Mouse (Mus musculus): Measurements from ENCODE around the gene Sept9.

The Sept9 gene

DNA sequence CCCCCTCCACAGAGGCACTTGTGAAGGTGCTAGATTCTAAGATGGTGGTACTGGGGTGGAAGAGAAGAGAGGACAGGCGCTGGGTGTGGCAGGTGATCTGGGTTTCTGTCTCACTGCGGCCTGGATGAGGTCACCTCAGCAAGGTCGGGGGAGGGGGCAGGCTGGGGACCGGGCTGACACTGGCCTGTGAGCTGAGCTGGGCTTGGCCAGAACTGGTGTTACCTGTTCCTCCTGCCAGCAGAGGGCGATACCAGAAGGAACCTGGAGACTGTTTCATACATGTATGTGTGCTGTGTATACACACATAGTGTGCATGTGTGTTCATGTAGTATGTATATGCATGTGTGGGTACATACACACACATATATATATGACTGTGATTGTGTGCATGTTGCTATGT, 23.2 kb upstream of the Sept9 start:
- DNase-seq (ENCODE audit: low spot score): no peak

DNA sequence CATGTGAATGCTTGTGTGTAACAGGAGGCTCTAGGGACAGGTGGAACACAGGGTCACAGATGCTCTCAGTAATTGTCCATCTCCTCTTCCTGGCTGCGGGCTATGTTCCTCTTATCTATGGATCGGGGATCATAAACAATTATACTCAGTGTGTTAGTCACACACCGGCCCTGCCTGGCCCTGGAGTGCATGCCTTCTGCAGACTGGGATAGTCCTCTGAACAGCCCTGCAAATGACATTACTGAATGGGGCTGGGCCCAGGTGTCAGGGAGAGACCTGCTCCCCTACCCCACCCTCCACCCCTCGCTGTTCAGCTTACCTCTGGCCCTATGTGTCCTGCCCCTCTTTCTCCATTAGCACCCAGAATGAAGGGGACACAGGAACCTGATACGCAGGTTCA, 22.6 kb upstream of the Sept9 start:
- no peak for DNase-seq (ENCODE audit: low spot score)

DNA sequence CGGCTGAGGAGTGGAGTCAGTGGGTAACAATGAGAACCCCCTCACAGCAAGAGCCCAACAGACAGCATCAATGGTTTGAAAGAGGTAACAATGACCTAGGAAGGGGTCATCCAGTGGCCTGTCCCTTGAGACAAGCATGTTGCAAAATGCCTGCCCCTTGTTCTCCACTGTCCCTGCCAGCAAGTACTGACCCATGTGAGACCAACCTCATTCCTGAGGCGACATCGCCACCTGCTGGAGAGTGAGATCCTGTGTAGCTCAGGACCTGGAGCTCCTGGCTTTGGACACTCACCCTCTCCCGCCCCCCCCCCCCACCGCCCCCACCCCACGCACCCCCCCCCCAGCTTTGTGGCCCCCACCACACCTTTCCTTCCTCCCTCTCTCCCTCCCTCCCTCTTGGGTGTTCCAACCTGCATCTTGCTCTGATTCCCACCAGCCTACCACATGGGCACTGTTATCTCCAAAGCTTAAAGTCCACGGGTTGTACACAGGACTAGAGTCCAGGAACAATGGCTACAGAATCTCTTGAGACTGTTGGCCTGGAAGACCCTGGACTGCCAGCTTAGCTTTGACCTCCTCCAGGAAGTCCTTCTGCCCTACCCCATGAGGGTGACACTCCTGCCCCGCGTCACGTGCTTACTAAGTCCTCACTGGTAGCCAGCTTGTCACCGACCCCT, 22.0 kb upstream of the Sept9 start:
- DNase-seq (ENCODE audit: low spot score): peak; percentile 87

DNA sequence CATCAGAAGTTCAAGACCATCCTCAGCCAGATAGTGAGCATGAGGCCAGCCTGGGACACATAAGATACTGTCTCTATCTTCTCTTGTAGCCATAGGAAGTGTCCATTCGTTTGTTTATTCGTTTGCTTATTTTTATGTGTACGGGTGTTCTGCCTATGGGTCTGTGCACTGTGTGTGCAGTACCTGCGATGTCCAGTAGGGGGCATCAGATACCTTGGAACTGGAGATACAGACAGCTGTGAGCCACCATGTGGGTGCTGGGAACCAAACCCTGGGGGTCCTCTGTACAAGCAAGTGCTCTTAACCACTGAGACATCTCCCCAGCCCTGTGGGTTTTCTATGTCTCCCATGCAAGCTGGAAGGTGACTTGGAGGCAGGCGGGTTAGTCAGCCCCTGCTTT, 19.6 kb upstream of the Sept9 start:
- DNase-seq (ENCODE audit: low spot score): no peak

DNA sequence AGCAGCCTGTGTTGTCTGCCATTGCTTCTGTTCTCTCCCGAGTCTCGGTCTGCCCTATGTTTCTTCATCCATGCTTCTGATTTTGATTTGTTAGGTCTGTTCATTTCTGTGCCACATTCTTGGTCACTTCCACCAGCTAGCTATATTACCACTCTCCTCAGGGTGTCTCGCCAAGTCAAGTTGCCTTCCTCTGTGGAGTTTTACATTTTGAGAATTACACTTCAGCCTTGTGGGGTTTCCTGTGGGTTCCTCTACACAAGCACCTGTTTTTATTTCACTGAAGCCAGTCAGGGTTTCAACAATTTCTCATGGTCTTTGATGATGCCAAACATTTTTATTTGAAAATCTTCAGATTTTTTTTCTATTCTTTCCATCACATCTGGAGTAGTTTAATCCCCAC, 16.7 kb upstream of the Sept9 start:
- no peak for DNase-seq (ENCODE audit: low spot score)

DNA sequence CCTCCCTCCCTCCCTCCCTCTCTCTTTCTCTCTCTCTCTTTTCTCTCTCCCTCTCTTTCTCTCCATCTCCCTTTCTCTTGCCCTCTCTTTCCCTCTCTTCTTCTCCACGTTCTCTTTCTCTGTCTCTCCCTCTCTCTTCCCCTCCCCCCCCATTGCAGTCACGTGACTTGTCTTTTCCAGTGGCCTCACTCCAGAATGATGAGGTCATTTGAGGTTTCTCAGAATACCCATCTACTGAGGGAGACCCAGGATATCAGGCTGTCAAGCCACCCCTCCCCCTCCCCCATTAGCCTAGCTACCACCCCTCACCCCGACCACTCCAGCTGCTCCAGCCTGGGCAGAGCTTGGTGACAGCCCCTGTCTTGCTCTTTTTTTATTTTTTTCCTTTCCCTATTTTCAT, 16.2 kb upstream of the Sept9 start:
- no peak for DNase-seq (ENCODE audit: low spot score)

DNA sequence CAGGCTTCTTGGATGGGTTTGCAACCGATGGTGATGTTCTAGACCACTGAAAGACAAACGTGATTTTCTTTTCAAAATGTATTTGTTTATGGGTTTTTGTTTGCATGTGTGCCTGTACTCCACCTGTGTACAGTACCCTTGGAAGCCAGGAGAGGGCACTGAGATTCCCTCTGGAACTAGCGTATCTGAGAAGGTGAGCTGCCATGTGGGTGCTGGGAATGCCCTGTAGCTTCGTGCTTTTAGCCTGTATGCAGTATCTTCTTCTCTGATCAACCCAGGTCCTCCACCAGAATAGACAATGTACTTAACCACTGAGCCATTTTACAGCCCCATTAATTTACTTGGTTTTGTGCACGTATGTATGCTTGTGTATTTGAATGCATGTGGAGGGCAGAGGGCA, 15.6 kb upstream of the Sept9 start:
- DNase-seq (ENCODE audit: low spot score): no peak

DNA sequence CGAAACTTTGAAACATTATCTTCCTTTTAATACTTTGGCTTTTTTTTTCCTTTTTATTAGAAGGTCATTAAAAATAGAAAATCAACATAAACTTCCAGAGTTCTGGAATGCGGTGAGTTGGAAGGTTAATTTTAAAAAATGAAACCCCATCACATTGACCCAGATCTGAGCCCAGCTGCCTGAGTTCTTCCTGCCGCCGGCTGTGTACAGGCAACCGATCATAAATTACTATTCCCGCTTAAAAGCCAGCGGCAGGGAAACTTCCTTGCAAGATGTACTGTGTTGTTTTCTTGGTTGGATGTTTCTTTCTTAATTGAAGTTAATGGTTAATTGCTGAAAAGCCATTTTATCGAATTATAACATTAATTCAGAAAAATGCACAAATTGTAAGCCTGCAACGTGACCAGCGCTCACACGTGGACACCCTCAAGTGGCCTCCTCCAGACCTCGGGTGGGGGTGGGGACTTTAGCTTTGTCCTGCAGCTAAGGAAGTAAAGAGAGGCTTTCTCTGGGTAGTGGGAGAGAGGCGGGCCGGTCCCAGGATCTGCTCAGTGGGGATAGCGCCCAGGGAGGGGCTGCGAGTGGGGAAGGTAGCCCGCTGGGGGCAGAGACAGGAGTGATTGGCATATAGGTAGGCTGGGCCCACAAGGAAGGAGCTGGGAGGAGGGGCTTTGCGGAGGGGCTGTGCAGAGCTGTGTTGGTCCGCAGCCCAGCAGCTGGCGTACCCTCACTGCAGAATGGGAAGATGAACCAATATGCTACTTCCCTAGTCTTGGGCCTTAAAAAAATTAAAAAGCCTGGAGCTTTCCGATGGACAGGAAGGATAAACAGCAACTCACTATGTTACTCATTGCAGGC, 14.2 kb upstream of the Sept9 start:
- DNase-seq (ENCODE audit: low spot score): no peak

DNA sequence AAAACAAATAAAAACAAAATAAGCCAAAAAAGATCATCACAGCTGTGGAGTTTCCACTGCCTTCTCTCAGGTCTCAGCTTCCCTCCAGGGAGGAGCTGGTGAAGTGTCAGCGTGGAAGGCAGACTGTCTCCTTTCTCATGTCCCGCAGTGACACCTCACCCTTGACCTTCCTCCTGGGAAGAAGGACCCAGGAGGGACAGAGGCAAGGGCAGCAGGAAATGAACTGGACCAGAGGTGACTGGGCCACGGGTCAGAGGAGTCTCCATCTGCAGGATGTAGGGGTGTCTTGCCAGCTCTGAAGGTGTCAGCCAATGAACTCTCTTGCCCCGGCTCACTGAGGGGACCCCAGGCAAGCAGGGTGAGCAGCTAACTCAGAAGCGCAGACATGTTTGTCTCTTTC, 7.9 kb upstream of the Sept9 start:
- DNase-seq (ENCODE audit: low spot score): no peak

DNA sequence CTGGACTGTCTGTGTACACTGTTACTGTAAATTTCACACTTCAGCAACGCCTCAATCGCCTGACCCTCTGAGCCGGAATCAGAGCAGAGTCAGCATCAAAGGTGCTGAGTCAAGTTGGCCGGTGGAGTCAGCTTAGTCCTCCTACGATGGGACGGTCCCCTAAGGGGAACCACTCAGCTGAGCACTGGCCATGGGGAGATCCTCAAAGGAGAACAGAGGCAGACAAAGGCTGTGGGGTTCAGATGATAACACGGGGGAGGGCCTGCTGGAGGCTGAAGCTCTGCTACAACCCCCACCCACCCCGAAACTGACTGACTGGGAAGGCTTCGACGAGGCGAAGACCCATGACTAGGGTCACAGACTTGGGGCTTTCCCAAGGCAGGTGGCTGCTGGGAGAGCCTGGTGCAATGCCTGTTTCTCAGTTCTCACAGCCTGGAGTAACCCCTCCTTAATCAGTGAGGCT, 5.0 kb upstream of the Sept9 start:
- DNase-seq (ENCODE audit: low spot score): no peak

DNA sequence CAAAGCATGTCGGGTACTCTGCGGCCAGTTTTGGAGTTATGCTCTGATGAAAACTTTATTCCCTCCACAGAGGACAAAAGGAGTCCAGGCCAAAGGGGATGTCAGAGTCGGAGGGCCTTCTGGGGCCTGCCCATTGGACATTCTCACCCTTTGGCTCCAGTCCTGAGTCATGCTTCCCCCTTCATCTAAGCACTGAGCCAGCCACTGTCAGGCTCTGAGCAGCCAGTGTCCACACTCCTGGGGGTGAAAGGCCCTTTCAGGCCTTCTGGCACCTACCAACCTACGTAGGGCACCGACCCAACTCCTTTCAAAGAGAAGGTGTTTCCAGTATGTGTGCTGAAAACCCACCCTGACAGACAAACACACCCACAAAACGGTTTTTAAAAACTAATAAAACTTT, 3.8 kb upstream of the Sept9 start:
- no peak for DNase-seq (ENCODE audit: low spot score)

DNA sequence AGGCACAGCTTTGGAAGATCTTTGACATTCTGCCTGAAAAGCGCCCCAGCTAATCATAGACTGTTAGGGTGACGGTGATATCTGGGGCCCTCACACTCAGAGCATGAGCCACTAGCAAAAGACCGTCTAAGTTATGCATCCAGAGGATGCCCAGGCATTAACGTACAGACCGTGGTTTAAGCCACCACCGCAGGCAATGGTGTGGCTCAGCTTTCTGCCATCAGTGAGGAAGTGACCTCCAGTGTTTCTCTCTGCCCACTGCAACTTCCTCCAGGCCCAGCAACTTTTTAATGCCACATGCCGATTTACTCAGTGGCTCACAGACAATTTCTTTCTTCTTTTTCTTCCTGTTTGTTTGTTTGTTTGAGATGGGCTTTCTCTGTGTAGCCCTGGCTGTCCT, 2.8 kb upstream of the Sept9 start:
- DNase-seq (ENCODE audit: low spot score): no peak

DNA sequence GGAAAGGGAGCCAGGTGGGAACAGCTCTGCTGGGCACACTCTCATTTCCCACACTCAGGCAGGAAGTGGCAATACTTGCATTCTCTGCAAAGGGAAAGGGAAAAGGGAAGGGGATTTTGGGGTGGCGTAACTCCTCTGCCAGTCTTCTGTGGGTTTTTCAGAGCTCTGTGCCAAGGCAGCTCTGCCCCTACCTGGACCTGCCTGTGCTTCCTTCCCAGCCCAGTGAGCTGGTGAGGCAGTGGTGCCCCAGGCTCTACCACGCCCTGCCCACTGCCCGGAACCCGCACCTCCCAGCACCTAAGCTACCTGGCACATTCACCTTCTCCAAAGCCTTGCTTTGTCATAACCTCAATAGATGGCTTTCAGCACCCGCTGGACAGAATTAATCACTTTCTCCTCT, 1.3 kb upstream of the Sept9 start:
- no peak for DNase-seq (ENCODE audit: low spot score)

DNA sequence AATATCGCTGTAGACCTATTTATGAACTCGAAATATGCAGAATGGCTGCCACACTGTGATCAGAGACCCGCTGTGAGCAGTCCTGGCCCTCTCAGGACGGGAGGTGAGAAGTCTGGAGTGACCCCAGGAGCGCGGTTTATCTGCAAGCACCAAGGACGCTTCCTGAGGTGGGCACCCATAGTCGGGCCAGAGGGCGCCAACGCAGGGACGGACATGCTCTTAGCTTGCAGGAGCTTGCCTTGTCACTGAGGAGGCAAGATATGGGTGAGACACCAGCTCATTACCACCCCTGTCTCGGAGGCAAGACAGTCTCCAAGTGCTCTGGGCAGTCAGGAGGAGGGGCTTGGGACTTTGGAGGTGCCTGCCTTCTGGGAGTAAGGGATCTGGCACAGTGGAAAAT, 2.4 kb downstream of the Sept9 start:
- DNase-seq (ENCODE audit: low spot score): no peak

DNA sequence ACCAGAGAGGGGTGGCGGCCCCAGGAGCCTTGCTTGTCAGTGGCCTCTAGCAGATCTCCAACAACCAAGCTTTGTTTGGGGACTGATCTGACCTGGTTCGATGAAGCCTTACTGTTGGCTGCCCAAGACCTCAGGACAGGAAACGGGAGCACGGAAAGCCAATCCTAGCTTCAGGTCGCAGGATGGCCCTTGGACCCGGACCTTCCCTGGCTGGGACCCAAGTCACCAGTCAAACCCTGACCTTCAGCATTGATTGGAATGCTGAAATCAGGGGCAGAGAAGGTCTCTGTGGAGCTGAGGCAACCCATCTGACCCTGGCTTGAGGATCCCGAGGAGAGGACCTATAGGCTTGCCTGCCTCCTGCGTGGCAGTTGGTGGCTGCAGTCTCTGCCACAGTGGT, 5.1 kb downstream of the Sept9 start:
- DNase-seq (ENCODE audit: low spot score): peak; percentile 83

DNA sequence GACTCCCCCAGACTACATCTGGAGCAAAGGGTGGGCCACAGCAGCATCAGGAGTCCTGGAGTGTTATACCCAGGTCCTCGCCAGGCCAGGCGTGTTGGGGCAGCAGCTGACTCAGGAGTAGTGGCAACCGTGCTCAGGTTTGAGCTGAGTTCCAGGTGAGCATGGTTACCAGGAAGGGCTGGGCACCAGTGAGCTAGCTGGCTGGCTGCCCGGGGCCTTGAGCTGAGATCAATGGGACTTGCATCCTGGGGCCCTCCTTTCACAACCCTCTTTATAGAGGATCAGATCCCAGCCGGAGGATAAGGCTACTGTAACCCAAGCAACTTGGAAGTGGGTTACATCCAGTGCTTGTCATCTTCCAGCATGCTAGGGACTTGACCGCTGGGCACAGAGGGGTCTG, 5.6 kb downstream of the Sept9 start:
- no peak for DNase-seq (ENCODE audit: low spot score)

DNA sequence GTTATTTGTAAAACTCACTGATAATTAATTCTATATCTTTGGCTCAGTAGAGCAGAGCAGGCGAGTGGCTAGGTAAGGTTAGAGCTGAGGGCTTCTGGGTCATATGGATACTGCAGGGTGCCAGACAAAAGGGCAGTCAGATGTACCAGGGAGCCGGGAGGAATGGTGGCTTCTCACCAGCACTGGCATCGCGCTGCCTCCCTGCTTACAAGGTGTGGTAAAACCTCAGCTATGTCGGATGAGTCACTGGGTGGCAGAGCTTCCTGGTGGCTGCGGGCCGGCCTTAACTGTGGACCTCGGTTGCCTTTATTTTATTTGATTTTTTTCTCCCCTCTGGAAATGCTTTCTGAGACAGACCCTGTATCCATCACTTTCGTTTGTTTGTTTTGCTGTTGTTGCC, 6.0 kb downstream of the Sept9 start:
- no peak for DNase-seq (ENCODE audit: low spot score)

DNA sequence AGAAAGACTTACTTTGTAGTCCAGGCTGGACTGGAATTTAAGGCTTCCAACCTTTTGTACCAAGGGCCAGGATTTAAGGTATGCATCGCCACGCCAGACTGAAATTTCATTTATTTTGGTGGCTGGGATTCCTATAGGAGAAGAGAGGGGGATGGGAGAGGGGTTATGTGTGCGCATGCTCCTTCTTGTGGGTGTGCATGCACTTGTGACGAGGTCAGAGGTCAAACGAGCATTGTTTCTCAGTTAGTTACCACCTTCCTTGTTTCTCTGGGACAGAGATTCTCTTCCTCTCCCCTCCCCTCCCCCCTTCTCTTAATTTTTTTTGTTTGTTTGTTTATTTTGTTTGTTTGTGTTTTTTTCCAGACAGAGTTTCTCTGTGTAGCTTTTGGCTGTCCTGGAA, 8.0 kb downstream of the Sept9 start:
- peak; percentile 64 for DNase-seq (ENCODE audit: low spot score)

DNA sequence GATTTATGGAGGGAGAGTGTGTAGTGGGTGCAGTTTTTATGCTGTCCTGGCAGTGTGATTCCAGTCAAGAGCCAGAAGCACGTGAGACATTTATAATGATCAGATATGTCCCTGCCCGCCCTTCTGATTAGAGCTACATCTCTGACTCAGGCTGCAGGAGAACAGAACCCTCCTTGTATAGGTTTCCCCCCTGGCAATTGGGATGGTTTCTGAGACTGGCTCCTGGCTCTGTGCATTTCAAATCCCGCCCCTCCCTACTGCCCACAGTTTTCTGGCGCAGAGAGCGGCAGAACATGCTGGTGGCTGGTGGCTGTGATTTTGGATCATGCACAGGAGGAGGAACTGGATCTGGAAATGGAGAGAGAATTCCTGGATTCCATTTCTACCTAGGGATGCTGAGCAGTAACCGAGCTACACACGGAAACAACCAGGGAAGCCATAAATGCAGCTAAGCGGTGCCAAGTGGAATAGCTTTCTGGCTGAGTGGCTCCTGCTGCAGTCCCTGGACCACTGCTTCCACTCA, 8.8 kb downstream of the Sept9 start:
- DNase-seq (ENCODE audit: low spot score): no peak

DNA sequence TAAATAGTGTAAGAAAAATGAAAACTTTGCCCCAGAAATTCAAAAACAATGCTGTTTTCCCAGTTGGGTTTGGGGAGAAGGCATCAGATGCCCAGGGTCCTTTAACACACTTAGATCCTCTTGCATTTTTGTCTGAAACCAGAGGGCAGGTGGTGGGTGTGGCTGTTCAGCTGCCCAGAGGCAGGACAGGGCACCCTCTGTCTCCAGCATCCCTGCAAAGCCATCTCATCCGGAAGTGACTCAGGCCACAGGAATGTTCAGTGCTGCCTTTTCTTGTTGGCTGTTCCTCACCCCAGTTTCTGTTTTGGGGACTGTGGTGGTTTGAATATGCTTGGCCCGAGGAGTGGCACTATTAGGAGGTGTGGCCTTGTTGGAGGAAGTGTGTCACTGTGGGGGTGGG, 17.3 kb downstream of the Sept9 start:
- no peak for DNase-seq (ENCODE audit: low spot score)

DNA sequence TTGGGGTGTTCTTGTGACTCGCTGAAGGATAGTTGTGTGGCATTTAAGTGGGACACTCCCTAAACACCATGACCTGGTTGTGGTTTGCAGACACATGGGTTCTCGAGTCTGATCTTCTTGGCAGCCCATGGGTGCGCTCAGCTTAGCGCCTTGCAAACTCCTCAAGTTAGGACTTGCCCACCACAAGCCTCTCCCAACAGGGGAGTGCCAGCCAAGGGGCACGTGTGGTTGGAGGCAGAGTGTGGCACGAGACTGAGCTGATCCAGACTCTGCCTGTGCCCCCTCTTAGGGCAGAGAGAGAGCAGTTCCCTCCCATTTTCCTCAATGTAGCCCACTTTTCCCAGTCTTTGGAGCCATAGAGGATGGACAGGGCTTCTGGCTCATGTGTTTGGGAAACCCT, 18.6 kb downstream of the Sept9 start:
- DNase-seq (ENCODE audit: low spot score): no peak

DNA sequence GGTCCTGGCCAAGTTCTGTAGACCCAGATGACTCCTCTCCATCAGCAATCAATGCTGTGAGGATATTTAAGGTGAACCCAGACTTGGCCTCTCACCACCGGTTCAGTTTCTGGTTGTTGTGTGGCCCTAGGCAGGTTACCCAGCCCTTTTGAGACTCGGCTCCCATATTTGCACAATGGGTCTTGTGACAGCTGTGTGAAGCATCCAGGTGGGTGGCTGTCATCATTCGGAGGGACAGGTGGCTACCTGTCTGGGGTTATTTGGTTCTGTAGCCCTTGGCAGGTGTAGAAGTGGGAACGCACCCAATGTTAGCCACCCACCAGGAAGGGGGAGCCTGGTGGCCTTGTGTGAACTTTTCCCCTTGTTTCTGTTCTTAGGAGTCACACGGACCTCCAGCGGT, 19.0 kb downstream of the Sept9 start:
- no peak for DNase-seq (ENCODE audit: low spot score)

DNA sequence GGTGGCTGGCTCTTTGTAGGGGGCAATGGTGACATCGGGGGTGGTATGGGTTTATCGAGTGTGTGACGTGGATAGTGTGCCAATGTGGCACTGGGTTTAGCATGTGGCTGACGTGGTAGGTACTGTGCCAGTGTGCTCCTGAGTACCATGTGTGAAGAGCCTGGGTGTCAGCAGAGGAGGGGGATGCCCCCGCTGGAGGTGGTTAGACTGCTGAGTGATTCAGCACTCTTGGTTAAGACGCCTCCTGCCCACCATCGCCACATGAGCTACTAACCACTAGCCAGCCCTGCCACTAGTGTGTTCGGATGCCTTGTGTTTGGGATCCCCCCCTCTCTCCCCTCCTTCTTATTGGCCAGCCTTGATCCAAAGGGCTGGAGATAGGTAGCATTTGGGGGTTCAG, 21.3 kb downstream of the Sept9 start:
- DNase-seq (ENCODE audit: low spot score): no peak

DNA sequence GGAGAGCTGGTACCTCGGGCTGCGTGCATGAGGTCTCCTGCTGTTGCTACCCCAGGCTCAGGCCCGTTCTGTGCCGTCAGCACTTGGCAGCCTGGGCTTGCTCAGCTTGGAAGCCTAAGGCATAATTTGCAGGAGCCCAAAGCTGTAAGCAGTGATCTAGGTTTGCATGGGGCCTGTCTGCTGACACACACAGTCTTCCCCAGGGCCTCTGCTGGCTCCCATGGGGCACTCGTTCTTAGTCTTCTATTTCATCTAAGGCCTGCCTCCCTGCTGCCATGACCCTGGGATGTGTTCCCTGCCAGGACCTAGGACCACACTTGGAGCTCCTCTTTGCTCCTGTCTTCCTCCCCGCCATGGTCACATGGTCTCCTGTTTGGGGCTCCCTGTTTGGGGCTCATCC, 21.7 kb downstream of the Sept9 start:
- DNase-seq (ENCODE audit: low spot score): no peak

Measured in yolk sac, embryonic 10.5 days (tissue).